Mouse (Mus musculus): Measurements from ENCODE around the gene Llgl2. TPM values are rescaled to one million over a fixed set of nuclear protein-coding genes. Genes with fewer than 3 reads are reported as not detected.

Llgl2 gene
- polyA plus RNA-seq, 1 experiment from 2014 or later, result 31.9 TPM

DNA sequence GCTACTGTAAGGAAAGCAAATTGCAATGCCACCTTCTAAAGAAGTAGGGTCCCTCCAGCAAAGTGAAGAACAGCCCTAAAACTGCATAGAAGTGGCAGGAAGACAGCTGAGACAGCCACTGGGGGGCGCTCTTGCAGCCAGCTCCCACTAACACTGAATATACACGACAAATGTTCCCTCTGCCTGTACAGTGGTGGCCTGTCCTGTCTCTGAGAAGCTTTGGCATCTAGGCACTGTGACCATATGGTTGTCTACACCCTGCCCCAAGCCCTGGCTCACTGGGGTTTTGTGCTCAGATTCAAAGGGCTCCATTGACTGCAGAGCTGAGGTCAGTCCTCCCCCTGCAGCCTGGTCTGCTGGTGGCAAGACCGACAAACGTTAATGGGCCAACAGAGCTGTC lies 75.0 kb downstream of the Llgl2 start:
- peak; percentile 66 for TF ChIP-seq CTCF (IDR thresholded peaks at IDR 0.05; ENCODE audit: low read depth)
- Histone ChIP-seq H3K36me3 (ENCODE audit: insufficient read depth) (peaks cover 20% of the 10 kb centered on the region), H3K9me3 (ENCODE audit: low read depth, low read length) (no peaks in the 10 kb centered on the region), H3K4me3 (ENCODE audit: low read depth, low read length) (no peak overlapping the region), H3K27ac (ENCODE audit: low read depth) (peak overlapping the region; percentile 36; the same call in 1 of the 2 replicates), H3K9ac (no peak overlapping the region), H3K27me3 (ENCODE audit: insufficient read depth, low read length) (no peaks in the 10 kb centered on the region), H3K4me1 (ENCODE audit: insufficient read depth) (peaks cover 25% of the 10 kb centered on the region), H3K4me2 (no peak overlapping the region)
- peak; percentile 44 for DNase-seq
- 13% methylated on average over 4 of the region's 4 CpGs for WGBS
- no peak for ATAC-seq (ENCODE audit: insufficient read depth)

DNA sequence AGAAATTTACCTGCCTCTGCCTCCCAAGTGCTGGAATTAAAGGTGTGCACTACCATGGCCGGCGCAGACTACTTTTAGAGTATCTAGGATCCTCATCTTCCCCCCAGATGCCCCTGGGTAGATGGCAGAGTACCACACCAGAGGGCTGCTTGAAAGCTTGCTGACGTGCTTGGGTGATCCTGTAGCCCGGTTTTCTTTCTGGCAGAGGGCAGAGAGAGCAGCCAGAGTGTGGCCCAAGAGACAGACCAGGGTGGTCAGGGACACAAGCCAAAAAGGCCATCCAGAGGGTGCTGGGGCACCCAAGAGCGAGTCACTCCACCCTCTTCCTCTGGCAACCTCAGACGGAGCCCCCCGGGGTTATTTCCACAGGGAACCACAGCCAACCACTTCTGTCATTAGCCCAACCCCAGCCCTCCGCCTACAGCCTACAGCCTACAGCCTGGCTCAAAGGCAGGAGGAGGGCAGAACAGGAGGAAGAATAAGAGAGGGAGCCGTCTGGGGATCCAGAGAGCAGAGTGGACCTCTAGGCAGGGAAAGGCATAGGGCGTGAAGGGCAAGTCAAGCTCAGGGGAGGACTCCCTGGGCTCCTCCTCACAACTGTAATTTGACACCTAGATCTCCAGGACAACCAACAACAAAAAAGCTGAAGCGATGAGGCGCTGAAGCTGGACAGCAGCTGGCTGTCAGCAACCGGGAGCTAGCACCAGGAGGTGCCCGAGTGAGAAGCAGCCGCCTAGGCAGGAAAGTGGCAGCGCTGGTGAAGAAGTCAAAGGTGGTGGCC lies 75.8 kb downstream of the Llgl2 start, which contains the start of gene Smim5:
Gene Smim5, plus strand, starts transcription at position 481 of the 781 bp plus-strand sequence.
- peak; percentile 81 for ATAC-seq (ENCODE audit: insufficient read depth)
- peak; percentile 90 for DNase-seq

DNA sequence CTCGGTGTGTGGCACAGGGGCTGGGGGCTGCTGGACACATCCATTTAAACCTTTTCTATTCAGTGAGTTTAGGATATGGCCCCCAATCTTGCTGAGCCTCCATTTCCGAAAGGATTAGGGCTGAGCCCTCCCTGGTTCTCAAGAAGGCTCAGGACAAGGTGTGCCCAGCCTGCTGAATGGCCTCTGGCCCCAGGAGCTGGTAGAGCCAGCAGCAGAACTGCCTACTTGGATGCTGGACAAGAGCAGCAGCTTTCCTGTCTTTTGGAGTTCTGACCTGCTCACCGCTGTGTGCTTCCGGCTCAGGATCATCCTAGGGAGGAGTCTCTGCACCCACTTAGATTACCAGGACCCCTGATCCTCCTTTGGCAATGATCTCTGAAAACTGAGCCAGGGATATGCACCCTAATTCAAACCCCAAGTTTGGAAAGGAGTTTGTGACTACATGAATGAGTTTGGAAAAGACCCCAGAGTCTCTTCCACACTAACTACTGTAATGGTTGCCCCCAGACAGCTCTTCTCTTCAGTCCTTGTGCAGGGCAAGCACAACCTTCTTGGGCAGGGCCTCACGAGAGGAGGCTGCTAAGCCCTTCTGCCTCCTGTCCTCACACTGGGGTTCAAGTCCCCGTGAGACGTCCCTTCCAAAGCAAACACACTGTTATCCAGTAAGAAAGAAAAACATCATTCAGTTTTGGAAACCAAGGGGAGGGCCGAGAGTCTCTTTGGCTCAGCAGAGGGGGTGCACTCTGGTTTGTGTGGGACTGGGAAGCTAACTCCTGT lies 76.9 kb downstream of the Llgl2 start:
- Histone ChIP-seq H3K4me1 (ENCODE audit: insufficient read depth) (peaks cover 40% of the 10 kb centered on the region), H3K9me3 (ENCODE audit: low read depth, low read length) (no peaks in the 10 kb centered on the region), H3K4me2 (peak overlapping the region; percentile 42), H3K4me3 (ENCODE audit: low read depth, low read length) (peak overlapping the region; percentile 18; the same call in 1 of the 2 replicates), H3K36me3 (ENCODE audit: insufficient read depth) (peaks cover 19% of the 10 kb centered on the region), H3K27ac (ENCODE audit: low read depth) (peak overlapping the region; percentile 54), H3K27me3 (ENCODE audit: insufficient read depth, low read length) (no peaks in the 10 kb centered on the region), H3K9ac (peak overlapping the region; percentile 17; the same call in 1 of the 2 replicates)
- TF ChIP-seq CTCF (IDR thresholded peaks at IDR 0.05; ENCODE audit: low read depth), result no peak
- WGBS, result 68% methylated on average over 8 of the region's 8 CpGs
- ATAC-seq (ENCODE audit: insufficient read depth) (no peak), DNase-seq (no peak)

More for the DNA sequence above, 75.8 kb downstream of the Llgl2 start, which contains the start of gene Smim5:
- H3K27me3 ChIP-seq (ENCODE audit: insufficient read depth, low read length), result no peaks in the 10 kb centered on the region
- H3K4me3 ChIP-seq (ENCODE audit: low read depth, low read length), result peak within 1 kb of the TSS; percentile 18
- H3K4me2 ChIP-seq, result peak within 1 kb of the TSS; percentile 42
- peak within 1 kb of the TSS; percentile 54 for H3K27ac ChIP-seq (ENCODE audit: low read depth)
- TF ChIP-seq CTCF (IDR thresholded peaks at IDR 0.05; ENCODE audit: low read depth), result no peak
- 29% methylated on average over 16 of the region's 16 CpGs for WGBS
- H3K9me3 ChIP-seq (ENCODE audit: low read depth, low read length), result no peaks in the 10 kb centered on the region
- peaks cover 33% of the 10 kb centered on the region for H3K4me1 ChIP-seq (ENCODE audit: insufficient read depth)
- peaks cover 19% of the 10 kb centered on the region for H3K36me3 ChIP-seq (ENCODE audit: insufficient read depth)
- peak within 1 kb of the TSS; percentile 17; the same call in 1 of the 2 replicates for H3K9ac ChIP-seq

DNA sequence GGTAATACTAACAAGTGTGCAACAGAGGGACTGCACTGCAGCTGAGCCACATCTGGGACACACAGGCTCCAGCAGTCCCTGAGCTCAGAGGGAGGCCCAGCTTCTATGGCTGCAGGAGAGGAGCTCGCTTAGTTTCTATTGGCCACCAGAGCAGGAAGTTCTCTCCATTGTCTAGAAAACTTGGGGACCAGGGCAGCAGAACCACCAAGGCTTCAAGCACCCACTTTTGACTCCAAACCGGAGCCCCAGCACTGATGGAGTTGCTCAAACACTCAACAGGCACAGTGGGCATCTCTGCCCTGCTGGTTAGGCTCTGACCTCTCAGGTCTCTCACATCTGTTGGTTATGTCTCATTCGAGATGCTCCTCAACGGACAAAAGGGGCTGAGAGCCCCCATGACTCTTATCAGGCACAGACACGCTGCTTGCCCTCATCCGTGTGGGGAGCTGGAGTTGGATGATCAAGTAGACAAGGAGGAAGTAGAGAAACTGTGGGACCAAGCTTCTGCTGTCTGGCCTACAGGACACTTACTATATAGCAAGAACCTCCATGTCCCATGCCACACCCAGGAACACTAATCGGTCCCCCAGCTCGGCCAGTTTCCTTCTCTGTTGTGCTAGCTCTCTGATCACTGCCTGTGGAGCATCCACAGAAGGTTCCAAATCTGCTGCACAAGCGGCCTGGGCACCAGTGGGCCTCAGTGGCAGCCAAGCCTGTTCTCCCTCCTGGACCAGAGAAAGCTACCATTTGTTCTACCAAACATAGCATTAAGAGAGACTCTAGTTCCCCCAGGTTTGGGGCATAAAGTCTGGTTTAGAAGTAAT lies 77.7 kb downstream of the Llgl2 start:
- Histone ChIP-seq H3K4me3 (ENCODE audit: low read depth, low read length) (peak overlapping the region; percentile 0; the same call in 1 of the 2 replicates), H3K9ac (peak overlapping the region; percentile 8; the same call in 1 of the 2 replicates), H3K4me1 (ENCODE audit: insufficient read depth) (peaks cover 40% of the 10 kb centered on the region)

DNA sequence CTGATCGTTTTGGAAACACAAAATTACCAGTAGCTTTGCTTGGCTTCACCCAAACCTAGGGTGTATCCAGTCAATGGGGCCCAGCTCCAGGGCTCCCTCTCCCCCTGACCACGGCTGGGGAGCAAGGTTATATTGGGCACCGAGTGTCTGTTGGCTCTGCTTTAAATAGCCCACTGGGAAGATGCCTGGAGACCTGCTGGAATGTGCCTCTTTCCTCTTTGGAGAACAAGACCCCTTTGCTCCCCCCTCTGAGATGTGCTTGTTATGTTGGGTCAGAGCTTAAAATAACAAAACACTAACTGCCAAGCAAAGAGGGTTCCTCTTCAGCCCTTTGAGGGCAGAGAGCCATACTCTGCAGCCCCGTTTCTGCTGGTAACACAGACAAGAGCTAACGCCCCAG lies 78.3 kb downstream of the Llgl2 start:
- H3K9me3 ChIP-seq (ENCODE audit: low read depth, low read length), result no peaks in the 10 kb centered on the region
- DNase-seq, result no peak
- no peak for TF ChIP-seq CTCF (IDR thresholded peaks at IDR 0.05; ENCODE audit: low read depth)
- peak overlapping the region; percentile 83 for H3K27ac ChIP-seq (ENCODE audit: low read depth)
- H3K27me3 ChIP-seq (ENCODE audit: insufficient read depth, low read length), result no peaks in the 10 kb centered on the region
- H3K36me3 ChIP-seq (ENCODE audit: insufficient read depth), result 0 out of 2 replicates have a peak, but pooled peaks cover 6% of the 10 kb centered on the region
- H3K4me3 ChIP-seq (ENCODE audit: low read depth, low read length), result no peak overlapping the region
- WGBS, result 73% methylated on average over 5 of the region's 5 CpGs
- no peak for ATAC-seq (ENCODE audit: insufficient read depth)
- H3K4me1 ChIP-seq (ENCODE audit: insufficient read depth), result peaks cover 40% of the 10 kb centered on the region
- H3K4me2 ChIP-seq, result peak overlapping the region; percentile 10; the same call in 1 of the 2 replicates
- no peak overlapping the region; the same call in 1 of the 2 replicates for H3K9ac ChIP-seq

More for the DNA sequence above, 77.7 kb downstream of the Llgl2 start:
- peak overlapping the region; percentile 83 for H3K27ac ChIP-seq (ENCODE audit: low read depth)
- H3K27me3 ChIP-seq (ENCODE audit: insufficient read depth, low read length), result no peaks in the 10 kb centered on the region
- DNase-seq (no peak), ATAC-seq (ENCODE audit: insufficient read depth) (no peak)
- no peaks in the 10 kb centered on the region for H3K9me3 ChIP-seq (ENCODE audit: low read depth, low read length)
- H3K4me2 ChIP-seq, result peak overlapping the region; percentile 42
- 76% methylated on average over 9 of the region's 9 CpGs for WGBS
- no peak for TF ChIP-seq CTCF (IDR thresholded peaks at IDR 0.05; ENCODE audit: low read depth)
- H3K36me3 ChIP-seq (ENCODE audit: insufficient read depth), result peaks cover 12% of the 10 kb centered on the region; the same call in 1 of the 2 replicates

DNA sequence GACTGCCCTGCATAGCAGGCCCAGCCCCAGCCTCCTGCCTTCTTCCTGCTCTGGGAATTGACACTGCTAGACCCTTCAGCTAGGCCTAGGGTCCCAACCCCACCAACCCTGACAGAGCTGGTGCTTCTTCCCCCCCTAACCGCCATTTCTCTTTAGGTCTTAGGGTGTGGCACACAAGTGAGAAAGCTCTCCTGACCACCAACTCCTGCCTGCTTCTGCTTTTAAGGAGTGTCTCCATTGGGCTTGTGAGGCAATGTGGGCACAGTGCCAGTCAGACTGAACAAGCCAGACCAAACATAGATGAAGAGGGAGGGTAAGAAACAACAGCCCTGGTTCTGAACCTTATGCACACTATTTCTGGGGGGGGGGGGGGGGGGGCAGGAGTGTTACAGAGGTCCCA lies 79.0 kb downstream of the Llgl2 start:
- peak; percentile 70 for DNase-seq
- WGBS, result 60% methylated on average over 1 of the region's 1 CpGs

More for the DNA sequence above, 79.0 kb downstream of the Llgl2 start:
- H3K9me3 ChIP-seq (ENCODE audit: low read depth, low read length), result no peaks in the 10 kb centered on the region
- H3K9ac ChIP-seq, result no peak overlapping the region
- no peaks in the 10 kb centered on the region for H3K27me3 ChIP-seq (ENCODE audit: insufficient read depth, low read length)
- H3K4me3 ChIP-seq (ENCODE audit: low read depth, low read length), result no peak overlapping the region
- no peak for TF ChIP-seq CTCF (IDR thresholded peaks at IDR 0.05; ENCODE audit: low read depth)
- peak overlapping the region; percentile 10; the same call in 1 of the 2 replicates for H3K4me2 ChIP-seq
- peaks cover 40% of the 10 kb centered on the region for H3K4me1 ChIP-seq (ENCODE audit: insufficient read depth)
- H3K36me3 ChIP-seq (ENCODE audit: insufficient read depth), result 0 out of 2 replicates have a peak, but pooled peaks cover 3% of the 10 kb centered on the region
- no peak for ATAC-seq (ENCODE audit: insufficient read depth)
- H3K27ac ChIP-seq (ENCODE audit: low read depth), result peak overlapping the region; percentile 83

Measured in lung, embryonic 14.5 days (tissue).